Mouse (Mus musculus): ENCODE measurements around the gene Clec14a. TPM values are rescaled to one million over a fixed set of nuclear protein-coding genes. Genes with fewer than 3 reads are reported as not detected.
"Not testable (repeated sequence)": the region's sequence is repeated elsewhere in the genome, so short reads cannot be mapped to it uniquely, and the experiment has no call there.

Gene Clec14a
- 15.7 and 17.1 TPM in 2 replicates for polyA plus RNA-seq (2016; fragmentation: Nextera tagmentation; extraction: Ambion mirVana)

DNA sequence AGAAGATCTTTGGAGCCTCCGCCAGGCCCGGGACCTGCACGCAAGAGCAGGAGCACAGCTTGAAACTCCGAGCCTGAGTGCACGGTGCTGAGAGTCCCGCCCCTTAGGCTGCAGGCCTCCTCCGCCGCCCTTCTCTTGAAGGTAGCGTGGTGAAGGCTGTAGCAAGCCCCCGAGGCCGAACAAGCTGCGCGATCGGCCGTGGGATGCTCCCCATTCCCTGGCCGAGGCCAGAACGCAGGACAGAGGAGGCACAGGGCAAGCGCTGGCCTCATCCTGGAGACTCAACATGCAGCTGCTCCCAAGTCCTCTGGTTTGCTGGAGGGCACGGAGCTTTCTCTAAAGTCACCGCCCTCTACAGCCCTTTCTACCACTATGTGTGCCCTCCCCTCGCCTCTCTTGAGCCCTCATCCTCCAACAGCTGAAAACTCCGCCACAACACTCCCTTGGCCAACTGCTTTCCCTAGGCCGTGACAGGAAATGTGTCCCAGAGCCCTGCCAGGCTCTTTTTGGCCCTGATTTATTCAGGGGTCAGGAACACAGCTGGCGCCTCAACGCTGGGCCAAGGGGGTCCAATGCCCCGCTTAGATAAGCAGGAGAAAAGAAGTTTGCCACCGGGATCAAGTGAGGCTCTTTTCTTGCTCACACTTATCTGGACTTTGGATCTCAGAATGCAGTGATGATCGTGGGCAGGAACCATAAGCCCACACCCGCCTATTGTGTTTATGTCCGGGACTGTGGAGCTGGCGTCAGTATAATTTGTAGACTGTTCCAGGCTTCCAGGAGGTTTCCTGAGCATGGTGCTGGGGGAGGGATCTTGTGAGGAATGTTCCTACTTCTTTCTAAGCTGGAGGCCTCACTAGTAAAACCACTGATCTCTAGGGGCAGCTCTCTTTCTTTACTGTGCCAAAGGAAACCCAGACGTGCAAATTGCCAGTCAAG, at the start of gene Clec14a:
Gene Clec14a, minus strand, starts transcription at position 728 of the 939 bp plus-strand sequence.
- Histone ChIP-seq H3K4me2 (peak within 1 kb of the TSS; percentile 97), H3K27ac (ENCODE audit: poor library complexity, severe bottlenecking) (peak within 1 kb of the TSS; percentile 90), H3K4me3 (peak within 1 kb of the TSS; percentile 64), H3K9ac (peak within 1 kb of the TSS; percentile 84), H3K36me3 (no peaks in the 10 kb centered on the region), H3K27me3 (replicated peaks) (peaks cover 4% of the 10 kb centered on the region; the same call in 1 of the 2 replicates), H3K9me3 (replicated peaks) (no peaks in the 10 kb centered on the region), H3K4me1 (replicated peaks) (peaks cover 9% of the 10 kb centered on the region)
- peak; percentile 87 for ATAC-seq (ENCODE audit: insufficient number of reproducible peaks, low FRiP score)
- 6% methylated on average over 32 of the region's 32 CpGs for WGBS

DNA sequence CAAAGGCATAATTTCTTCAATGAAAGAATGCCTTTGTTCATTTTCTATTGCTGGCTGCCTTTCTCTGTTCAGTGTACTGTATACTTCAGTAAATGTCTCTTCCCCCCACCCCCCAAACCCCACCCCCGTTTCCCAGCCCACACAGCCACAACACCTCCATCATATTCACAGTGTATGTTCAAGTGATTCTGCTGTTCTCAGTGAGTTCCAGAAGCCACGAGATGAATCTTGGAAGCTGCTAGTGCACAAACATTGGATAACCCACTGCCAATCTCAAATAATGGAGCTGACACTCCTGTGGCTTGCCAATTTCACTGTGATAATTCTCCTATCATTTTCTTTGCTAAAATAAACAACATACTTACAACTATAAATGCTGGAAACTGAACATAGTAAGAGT, 38.7 kb upstream of the Clec14a start:
- Histone ChIP-seq H3K4me3 (no peak overlapping the region), H3K4me1 (replicated peaks) (0 out of 2 replicates have a peak, but pooled peaks cover 3% of the 10 kb centered on the region), H3K9me3 (replicated peaks) (no peaks in the 10 kb centered on the region), H3K9ac (no peak overlapping the region), H3K27ac (ENCODE audit: poor library complexity, severe bottlenecking) (no peak overlapping the region), H3K4me2 (no peak overlapping the region), H3K36me3 (no peaks in the 10 kb centered on the region), H3K27me3 (replicated peaks) (no peaks in the 10 kb centered on the region)
- no peak for ATAC-seq (ENCODE audit: insufficient number of reproducible peaks, low FRiP score)
- WGBS, result 58% methylated on average over 2 of the region's 2 CpGs

DNA sequence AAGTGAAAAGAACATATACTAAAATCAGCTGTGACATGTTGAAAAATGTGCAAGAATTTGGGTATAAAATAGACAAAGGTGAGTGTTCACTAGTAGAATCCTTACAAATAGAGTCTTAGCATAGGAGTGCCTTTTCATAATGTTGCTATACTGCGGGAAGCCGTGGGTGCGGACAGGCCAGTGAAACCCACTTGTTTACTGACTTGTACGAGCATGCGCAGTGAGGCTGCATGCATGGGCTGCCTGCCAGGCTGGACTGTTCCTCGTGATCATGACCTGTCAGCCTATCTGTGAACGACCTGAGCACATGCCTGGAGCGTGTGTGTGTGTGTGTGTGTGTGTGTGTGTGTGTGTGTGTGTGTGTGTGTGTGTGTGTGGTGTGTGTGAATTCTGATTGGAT, 37.3 kb upstream of the Clec14a start:
- not testable (repeated sequence) for H3K4me1 ChIP-seq (replicated peaks); H3K4me2 ChIP-seq; H3K27ac ChIP-seq (ENCODE audit: poor library complexity, severe bottlenecking); H3K36me3 ChIP-seq; H3K9me3 ChIP-seq (replicated peaks); H3K4me3 ChIP-seq; H3K9ac ChIP-seq; ATAC-seq (ENCODE audit: insufficient number of reproducible peaks, low FRiP score); H3K27me3 ChIP-seq (replicated peaks)
- 64% methylated on average over 8 of the region's 8 CpGs for WGBS

DNA sequence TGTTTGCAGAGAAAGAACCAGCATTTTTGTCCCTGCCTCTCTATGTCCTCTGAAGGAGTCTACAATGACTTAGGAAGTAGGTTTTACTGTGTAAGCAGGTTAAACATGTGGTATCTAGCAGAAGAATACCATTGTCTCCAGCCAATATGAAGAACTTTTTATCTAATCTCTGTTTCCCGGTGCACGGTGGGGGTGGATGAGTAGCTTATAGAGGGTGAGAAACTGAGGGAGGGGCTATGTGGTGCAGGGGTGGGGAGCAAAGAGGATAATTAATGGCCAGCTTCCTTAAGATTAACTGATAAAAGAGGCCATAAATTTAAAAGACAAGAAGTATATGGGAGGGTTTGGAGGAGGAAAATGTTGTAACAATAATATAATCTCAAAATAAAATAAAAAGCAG, 36.5 kb upstream of the Clec14a start:
- Histone ChIP-seq H3K9ac (no peak overlapping the region), H3K4me3 (no peak overlapping the region), H3K9me3 (replicated peaks) (no peaks in the 10 kb centered on the region), H3K4me1 (replicated peaks) (0 out of 2 replicates have a peak, but pooled peaks cover 3% of the 10 kb centered on the region), H3K27ac (ENCODE audit: poor library complexity, severe bottlenecking) (no peak overlapping the region), H3K4me2 (no peak overlapping the region), H3K27me3 (replicated peaks) (no peaks in the 10 kb centered on the region), H3K36me3 (no peaks in the 10 kb centered on the region)
- ATAC-seq (ENCODE audit: insufficient number of reproducible peaks, low FRiP score), result no peak
- WGBS, result 12% methylated on average over 2 of the region's 2 CpGs

DNA sequence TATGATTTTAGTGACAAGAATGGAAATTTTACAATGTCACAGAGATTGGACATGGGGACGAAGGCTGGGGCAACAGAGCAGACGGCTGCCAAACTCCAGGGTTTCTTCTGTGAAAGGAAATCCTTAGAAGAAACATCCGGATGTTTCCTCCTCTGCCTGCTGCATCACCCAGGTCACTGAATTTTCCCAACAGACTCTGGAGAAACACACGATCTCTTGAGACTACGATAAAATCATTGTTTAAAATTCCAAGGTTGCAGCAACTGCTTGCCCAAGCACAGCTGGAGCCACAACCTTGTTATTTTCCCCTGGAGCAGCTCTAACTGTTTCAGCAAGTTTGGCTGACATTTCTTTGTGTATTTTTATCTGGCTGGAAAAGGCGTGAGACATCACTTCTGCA, 27.9 kb upstream of the Clec14a start:
- 62% methylated on average over 6 of the region's 6 CpGs for WGBS
- Histone ChIP-seq H3K9ac (no peak overlapping the region), H3K4me3 (no peak overlapping the region), H3K4me1 (replicated peaks) (no peaks in the 10 kb centered on the region), H3K4me2 (no peak overlapping the region), H3K9me3 (replicated peaks) (no peaks in the 10 kb centered on the region), H3K36me3 (no peaks in the 10 kb centered on the region), H3K27me3 (replicated peaks) (no peaks in the 10 kb centered on the region), H3K27ac (ENCODE audit: poor library complexity, severe bottlenecking) (no peak overlapping the region)
- no peak for ATAC-seq (ENCODE audit: insufficient number of reproducible peaks, low FRiP score)

DNA sequence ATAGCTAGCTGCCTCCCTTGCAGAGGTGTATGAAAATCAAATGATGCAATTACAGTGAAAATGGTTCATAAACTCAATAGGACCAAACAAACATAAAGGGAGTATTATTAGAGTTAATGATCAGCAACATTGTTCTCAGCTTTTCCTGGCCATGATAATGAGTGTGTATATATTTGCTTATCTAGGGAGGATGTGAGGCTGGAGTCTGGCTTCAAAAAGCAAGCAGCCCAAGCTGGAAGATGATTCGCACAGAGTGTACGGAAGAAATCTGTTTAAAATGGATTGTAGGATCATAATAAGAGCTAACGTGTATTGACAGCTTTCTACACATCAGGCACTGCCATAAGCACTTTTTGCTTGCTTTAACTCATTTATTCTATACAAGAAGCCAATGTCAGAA, 16.8 kb upstream of the Clec14a start:
- no peak overlapping the region for H3K4me3 ChIP-seq
- no peak for ATAC-seq (ENCODE audit: insufficient number of reproducible peaks, low FRiP score)
- H3K9ac ChIP-seq, result no peak overlapping the region
- no peaks in the 10 kb centered on the region for H3K36me3 ChIP-seq
- 51% methylated on average over 3 of the region's 3 CpGs for WGBS
- H3K4me1 ChIP-seq (replicated peaks), result no peaks in the 10 kb centered on the region
- H3K27me3 ChIP-seq (replicated peaks), result no peaks in the 10 kb centered on the region
- no peak overlapping the region for H3K4me2 ChIP-seq
- H3K9me3 ChIP-seq (replicated peaks), result no peaks in the 10 kb centered on the region
- no peak overlapping the region for H3K27ac ChIP-seq (ENCODE audit: poor library complexity, severe bottlenecking)

DNA sequence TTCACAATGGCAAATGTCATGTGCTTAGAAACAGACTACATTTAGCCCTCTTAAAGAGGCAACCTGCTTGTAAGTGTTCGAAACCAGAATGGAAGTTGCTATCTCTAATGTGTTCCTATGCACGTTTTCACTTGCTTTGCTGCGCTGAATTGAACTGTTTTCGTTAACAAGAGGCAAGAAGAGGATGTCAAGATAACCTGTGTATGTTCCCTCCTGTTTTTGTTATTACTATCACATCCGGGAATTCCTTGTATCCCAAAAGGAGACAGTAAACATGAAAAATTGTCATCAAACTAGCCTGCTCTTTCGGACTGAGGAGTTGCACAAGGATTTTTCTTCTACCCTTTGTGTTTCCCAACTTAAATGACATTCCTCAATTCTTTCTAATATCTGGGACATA, 1.4 kb upstream of the Clec14a start:
- Histone ChIP-seq H3K4me2 (no peak overlapping the region), H3K27me3 (replicated peaks) (peaks cover 4% of the 10 kb centered on the region; the same call in 1 of the 2 replicates), H3K4me3 (no peak overlapping the region), H3K27ac (ENCODE audit: poor library complexity, severe bottlenecking) (no peak overlapping the region), H3K4me1 (replicated peaks) (peaks cover 9% of the 10 kb centered on the region), H3K9ac (no peak overlapping the region), H3K9me3 (replicated peaks) (no peaks in the 10 kb centered on the region), H3K36me3 (no peaks in the 10 kb centered on the region)
- ATAC-seq (ENCODE audit: insufficient number of reproducible peaks, low FRiP score), result no peak
- WGBS, result 51% methylated on average over 6 of the region's 6 CpGs

DNA sequence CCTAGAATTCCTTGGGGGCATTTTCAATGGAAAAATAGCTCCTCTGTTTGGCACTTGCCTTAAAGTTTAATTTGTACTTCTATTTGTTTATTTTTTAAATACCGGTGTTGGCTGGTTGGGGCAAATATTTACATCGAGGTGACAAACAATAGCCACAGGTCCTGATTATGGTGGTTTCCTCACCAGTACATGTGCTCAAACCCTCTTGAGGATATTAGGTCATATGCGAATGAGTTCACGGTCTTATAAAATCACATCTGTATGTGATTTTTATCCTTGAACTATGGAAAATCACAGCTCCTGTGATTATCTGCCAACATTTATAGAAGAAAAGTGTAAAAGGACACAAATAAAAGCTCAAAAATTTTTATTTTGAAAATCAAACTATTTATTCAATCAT, 415 bp upstream of the Clec14a start:
- WGBS, result 60% methylated on average over 4 of the region's 4 CpGs
- Histone ChIP-seq H3K4me2 (peak overlapping the region; percentile 97), H3K4me3 (no peak overlapping the region), H3K27ac (ENCODE audit: poor library complexity, severe bottlenecking) (peak overlapping the region; percentile 90), H3K27me3 (replicated peaks) (peaks cover 4% of the 10 kb centered on the region; the same call in 1 of the 2 replicates), H3K9me3 (replicated peaks) (no peaks in the 10 kb centered on the region), H3K36me3 (no peaks in the 10 kb centered on the region), H3K9ac (no peak overlapping the region), H3K4me1 (replicated peaks) (peaks cover 9% of the 10 kb centered on the region)
- ATAC-seq (ENCODE audit: insufficient number of reproducible peaks, low FRiP score), result no peak

DNA sequence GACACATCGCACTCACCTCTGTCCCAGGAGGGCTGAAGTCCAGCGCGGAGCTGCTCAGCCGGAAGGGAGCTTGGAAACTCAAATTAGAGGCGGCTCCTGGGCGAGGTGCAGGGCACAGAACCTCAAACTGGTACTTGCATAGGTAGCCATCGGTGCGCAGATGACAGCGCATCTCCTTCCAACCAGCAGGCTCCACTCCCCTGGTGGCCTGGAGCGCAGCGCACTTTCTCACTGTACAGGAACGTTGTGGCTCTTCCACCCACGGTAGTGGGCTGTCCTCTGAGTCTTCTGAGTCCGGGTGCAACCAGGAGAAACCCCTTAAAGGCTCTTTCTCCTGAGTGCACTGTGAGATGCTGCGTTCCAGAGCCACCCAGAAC, 916 bp downstream of the Clec14a start:
- H3K4me2 ChIP-seq, result peak overlapping the region; percentile 97
- H3K27ac ChIP-seq (ENCODE audit: poor library complexity, severe bottlenecking), result peak overlapping the region; percentile 90
- H3K27me3 ChIP-seq (replicated peaks), result peaks cover 4% of the 10 kb centered on the region; the same call in 1 of the 2 replicates
- H3K9me3 ChIP-seq (replicated peaks), result no peaks in the 10 kb centered on the region
- H3K9ac ChIP-seq, result peak overlapping the region; percentile 84
- H3K4me3 ChIP-seq, result peak overlapping the region; percentile 64
- H3K4me1 ChIP-seq (replicated peaks), result peaks cover 9% of the 10 kb centered on the region
- 3% methylated on average over 15 of the region's 15 CpGs for WGBS
- ATAC-seq (ENCODE audit: insufficient number of reproducible peaks, low FRiP score), result peak; percentile 43
- no peaks in the 10 kb centered on the region for H3K36me3 ChIP-seq

DNA sequence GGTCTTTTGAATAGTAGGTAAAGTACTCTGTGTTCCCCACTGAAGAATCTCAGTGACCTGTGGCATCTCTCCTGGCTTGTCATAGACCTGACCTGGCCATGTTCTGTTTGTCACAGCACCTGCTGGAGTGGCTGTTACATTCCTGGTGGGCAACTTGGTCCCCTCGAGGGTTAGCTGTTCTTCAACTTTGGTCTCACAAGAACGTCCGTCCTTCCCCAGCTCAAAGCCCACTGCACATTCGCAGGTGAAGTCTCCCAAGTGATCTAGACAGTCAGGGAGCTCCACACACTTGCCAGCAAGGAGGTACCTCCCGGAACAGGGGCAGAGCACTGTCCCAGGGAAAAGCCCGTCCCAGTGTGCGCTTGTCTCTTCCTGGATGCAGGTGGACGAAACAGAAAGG, 1.3 kb downstream of the Clec14a start:
- 23% methylated on average over 8 of the region's 8 CpGs for WGBS
- H3K4me2 ChIP-seq, result peak overlapping the region; percentile 97
- H3K36me3 ChIP-seq, result no peaks in the 10 kb centered on the region
- peaks cover 9% of the 10 kb centered on the region for H3K4me1 ChIP-seq (replicated peaks)
- no peaks in the 10 kb centered on the region for H3K9me3 ChIP-seq (replicated peaks)
- peak overlapping the region; percentile 90 for H3K27ac ChIP-seq (ENCODE audit: poor library complexity, severe bottlenecking)
- H3K9ac ChIP-seq, result peak overlapping the region; percentile 84
- peak overlapping the region; percentile 64 for H3K4me3 ChIP-seq
- ATAC-seq (ENCODE audit: insufficient number of reproducible peaks, low FRiP score), result no peak
- H3K27me3 ChIP-seq (replicated peaks), result peaks cover 4% of the 10 kb centered on the region; the same call in 1 of the 2 replicates

DNA sequence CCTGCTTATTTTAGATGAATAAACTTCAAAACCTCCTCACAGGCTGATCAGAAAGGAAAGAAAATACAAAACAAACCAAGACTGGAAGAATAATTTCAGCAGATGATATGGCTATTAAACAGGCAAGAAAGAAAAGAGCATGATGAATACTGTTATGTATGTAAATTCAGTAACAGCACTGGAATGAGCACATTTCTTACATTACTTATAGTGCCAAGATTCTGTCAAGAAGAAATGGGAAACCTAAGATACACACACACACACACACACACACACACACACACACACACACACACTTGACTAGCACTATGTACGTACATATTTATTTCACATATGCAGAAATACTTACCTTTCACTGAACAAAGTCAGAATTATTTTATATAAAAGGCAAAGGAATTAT, 17.2 kb downstream of the Clec14a start:
- no peak for ATAC-seq (ENCODE audit: insufficient number of reproducible peaks, low FRiP score)
- no peaks in the 10 kb centered on the region for H3K27me3 ChIP-seq (replicated peaks)
- no peak overlapping the region for H3K27ac ChIP-seq (ENCODE audit: poor library complexity, severe bottlenecking)
- no peak overlapping the region for H3K4me3 ChIP-seq
- H3K36me3 ChIP-seq, result no peaks in the 10 kb centered on the region
- WGBS, result 67% methylated on average over 1 of the region's 1 CpGs
- H3K4me2 ChIP-seq, result no peak overlapping the region
- no peaks in the 10 kb centered on the region for H3K4me1 ChIP-seq (replicated peaks)
- H3K9me3 ChIP-seq (replicated peaks), result no peaks in the 10 kb centered on the region
- no peak overlapping the region for H3K9ac ChIP-seq

Measured in heart, embryonic 12.5 days (tissue).